Mouse (Mus musculus): ENCODE results near the gene Shoc2. TPM values are rescaled to one million over a fixed set of nuclear protein-coding genes. Genes with fewer than 3 reads are reported as not detected.

Gene Shoc2
- polyA plus RNA-seq, 1 experiment from 2014 or later, result 59.6 TPM

DNA sequence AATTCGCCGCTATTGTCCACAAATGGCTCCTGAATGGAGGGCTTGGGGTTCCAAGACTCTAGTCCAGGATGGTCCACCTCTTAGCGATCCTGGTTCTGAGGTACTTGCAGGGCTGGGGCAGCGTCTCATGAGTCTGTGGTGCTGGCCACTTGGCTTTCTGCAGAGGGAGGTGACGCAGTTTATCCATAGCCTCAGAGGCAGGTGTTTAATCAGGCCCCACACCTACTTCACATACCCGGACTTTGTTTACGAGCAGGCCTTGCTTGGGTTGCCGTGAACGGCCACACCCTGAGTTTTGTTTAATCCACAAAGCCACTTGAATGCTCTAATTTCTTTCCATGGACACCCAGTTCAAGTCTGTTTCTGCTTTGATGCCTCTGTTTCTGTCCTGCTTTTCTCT is 137.2 kb downstream of the Shoc2 start:
- ATAC-seq (ENCODE audit: low FRiP score, low TSS enrichment), result no peak
- Histone ChIP-seq H3K36me3 (ENCODE audit: control insufficient read depth, insufficient read depth, low read length) (no peaks in the 10 kb centered on the region), H3K4me1 (ENCODE audit: control insufficient read depth, insufficient read depth, low read length) (no peaks in the 10 kb centered on the region), H3K9me3 (ENCODE audit: control insufficient read depth, low read length) (no peaks in the 10 kb centered on the region), H3K9ac (ENCODE audit: low read depth, low read length) (no peak overlapping the region), H3K4me3 (ENCODE audit: low read length) (no peak overlapping the region), H3K4me2 (replicated peaks; ENCODE audit: low read depth, low read length) (no peak overlapping the region), H3K27ac (ENCODE audit: low read depth, low read length) (no peak overlapping the region), H3K27me3 (ENCODE audit: control insufficient read depth, insufficient read depth, low read length) (no peaks in the 10 kb centered on the region)
- 85% methylated on average over 9 of the region's 9 CpGs for WGBS

DNA sequence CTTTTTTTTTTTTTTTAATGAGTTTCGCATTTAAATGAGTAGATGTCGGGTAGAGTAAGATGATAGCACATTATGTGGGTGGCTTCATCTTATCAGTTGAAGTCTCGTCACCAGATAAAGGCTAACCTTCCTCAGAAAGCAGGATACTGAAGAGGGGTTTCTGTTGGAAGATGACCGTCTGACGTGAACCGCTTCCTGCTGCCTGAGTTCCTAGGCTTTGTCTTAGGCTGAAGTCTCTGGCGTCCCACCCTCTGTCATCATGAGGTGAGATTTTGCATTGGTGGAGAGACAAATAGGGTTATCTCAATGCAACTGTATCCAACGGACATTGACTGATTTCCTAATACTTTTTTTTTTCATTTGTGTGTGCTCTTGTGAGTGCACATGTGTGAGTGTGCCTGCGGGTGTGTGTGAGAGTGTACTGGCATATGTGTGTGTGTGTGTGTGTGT is 137.6 kb downstream of the Shoc2 start:
- Histone ChIP-seq H3K9ac (ENCODE audit: low read depth, low read length) (no peak overlapping the region), H3K36me3 (ENCODE audit: control insufficient read depth, insufficient read depth, low read length) (no peaks in the 10 kb centered on the region), H3K27me3 (ENCODE audit: control insufficient read depth, insufficient read depth, low read length) (no peaks in the 10 kb centered on the region), H3K4me1 (ENCODE audit: control insufficient read depth, insufficient read depth, low read length) (no peaks in the 10 kb centered on the region), H3K9me3 (ENCODE audit: control insufficient read depth, low read length) (no peaks in the 10 kb centered on the region), H3K4me2 (replicated peaks; ENCODE audit: low read depth, low read length) (no peak overlapping the region), H3K27ac (ENCODE audit: low read depth, low read length) (no peak overlapping the region), H3K4me3 (ENCODE audit: low read length) (no peak overlapping the region)
- 88% methylated on average over 9 of the region's 9 CpGs for WGBS
- no peak for ATAC-seq (ENCODE audit: low FRiP score, low TSS enrichment)

Other genes with a start within 250 kb of the Shoc2 start
- 134 and 136 TPM in 2 replicates for gene Pdcd4, start 52.1 kb upstream of the Shoc2 start, polyA plus RNA-seq (2014; fragmentation: Nextera tagmentation; extraction: Ambion mirVana)
- 96.8 and 137 TPM in 2 replicates for gene Bbip1, start 321 bp downstream of the Shoc2 start, polyA plus RNA-seq (2014; fragmentation: Nextera tagmentation; extraction: Ambion mirVana)
- gene Adra2a, start 99.8 kb downstream of the Shoc2 start, polyA plus RNA-seq (2014; fragmentation: Nextera tagmentation; extraction: Ambion mirVana), result 1.3 and 1.5 TPM in 2 replicates

Data from kidney, embryonic 14.5 days (tissue).